Mouse (Mus musculus): ENCODE data around the gene Gm17720.

GRCm38 (mm10) chr8:110039659-110040058, 62.9 kb downstream of the Gm17720 start, which contains the start of gene Chst4:
- TF ChIP-seq POLR2A (IDR thresholded peaks at IDR 0.05; ENCODE audit: low read depth, low read length) (no peak), CTCF (conservative IDR thresholded peaks at IDR 0.05; ENCODE audit: insufficient read depth, insufficient read length, low read depth, low read length) (no peak)

All from kidney, adult 2 months (tissue).